Mouse (Mus musculus) cerebellum, adult 11 months (tissue): ENCODE measurements at regions not wholly inside any gene's neighbourhood (a gene's known extent, or its start where the extent isn't known, plus 50 kb on each side); places are given as distances from the start of the nearest gene placed in this dataset.

Source experiments
- DNase-seq: peaks from one replicate; pipeline ENCODE4 v3.0.0; 2022

DNA sequence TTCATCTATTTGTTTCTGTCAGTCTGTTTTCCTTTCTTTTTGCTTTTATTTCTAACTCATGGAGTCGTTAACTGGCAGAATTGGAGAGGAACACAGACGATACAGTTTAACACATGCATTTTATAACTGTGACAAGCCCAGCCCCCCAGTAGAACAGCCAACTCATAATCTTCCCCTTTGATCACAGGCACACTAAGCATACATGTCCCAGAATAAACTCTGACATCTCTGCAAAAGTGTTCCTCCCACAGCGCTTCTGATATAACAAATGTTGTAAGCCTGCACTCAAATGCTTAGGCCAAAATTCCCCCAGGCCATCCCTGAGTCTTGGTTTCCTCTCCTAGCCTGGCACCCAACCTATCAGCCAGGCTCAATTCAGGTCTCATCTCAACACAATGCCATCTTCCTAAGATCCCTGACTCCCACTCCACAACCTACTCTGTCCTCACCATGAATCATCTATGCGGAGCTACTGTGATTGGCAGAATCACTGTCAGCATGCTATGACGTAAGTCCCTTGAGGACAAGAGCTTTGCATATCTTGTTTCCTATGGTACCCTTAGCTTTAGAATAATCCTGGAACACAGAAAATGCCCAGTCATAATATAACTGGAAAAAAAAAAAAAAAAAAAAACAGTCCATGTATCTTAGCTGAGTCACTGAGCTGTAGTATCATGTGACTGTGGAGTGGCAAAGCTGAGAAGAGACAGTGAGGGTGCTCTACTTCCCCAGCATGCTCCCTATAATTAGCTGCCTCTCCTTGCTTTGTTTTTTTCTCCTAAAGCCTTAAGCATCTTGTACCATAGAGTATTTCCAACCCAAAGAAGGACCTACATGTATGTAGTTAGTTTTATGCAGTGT, 146.7 kb downstream of the Plk2 start:
- no peak for DNase-seq

DNA sequence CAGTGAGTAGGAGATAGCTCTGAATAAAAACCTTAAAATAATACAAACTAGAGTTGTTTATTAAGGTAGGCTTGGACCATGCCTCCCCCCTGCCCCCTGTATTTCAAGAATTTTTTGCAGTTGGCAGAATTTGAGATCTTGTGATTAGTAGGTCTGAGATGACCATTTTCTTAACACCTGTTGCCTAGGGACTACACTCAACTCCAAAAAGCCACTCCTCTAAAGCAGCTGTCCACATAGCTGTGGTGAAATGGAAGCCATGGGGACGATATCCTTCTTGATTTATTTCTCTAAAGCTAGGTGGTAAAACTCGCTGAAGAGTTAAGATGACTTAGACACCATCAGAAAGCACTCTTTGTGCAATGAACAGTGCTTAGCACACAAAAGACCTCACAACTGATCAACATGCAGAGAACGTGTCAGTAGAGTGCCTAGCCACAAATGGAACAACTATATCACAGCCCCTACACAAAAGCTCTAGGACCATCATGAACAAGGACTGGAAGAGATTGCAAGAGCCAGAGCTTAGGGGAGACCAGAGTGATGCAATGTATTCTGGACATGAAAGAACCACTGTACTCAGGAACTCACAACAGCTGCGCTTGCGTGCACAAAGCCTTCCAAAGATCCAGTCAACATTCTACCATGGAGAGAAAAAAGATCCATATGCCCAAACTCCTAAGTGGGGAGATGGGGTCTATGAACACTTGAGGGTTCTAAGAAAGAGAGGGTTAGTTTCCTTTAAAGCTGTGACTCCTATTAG, 147.6 kb downstream of the Plk2 start:
- no peak for DNase-seq

DNA sequence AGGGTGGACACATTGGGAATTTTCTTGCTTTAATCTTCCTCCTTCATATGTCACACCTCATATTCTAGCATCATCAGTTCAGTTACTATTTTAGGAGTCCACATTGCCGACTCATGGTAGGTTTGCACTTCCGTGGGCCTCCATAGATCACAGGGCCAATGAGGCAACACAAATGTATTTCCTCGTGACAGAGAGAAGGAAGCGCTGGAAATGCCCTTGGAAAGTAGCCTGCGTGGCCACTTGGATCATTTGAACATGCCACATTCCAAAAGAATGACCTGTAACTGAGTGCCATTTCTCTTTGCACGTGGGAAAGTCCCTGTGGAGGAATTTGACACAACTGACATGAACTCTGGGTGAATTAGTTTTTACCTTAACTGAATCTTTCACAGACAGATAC, 150.6 kb downstream of the Plk2 start:
- DNase-seq = no peak

DNA sequence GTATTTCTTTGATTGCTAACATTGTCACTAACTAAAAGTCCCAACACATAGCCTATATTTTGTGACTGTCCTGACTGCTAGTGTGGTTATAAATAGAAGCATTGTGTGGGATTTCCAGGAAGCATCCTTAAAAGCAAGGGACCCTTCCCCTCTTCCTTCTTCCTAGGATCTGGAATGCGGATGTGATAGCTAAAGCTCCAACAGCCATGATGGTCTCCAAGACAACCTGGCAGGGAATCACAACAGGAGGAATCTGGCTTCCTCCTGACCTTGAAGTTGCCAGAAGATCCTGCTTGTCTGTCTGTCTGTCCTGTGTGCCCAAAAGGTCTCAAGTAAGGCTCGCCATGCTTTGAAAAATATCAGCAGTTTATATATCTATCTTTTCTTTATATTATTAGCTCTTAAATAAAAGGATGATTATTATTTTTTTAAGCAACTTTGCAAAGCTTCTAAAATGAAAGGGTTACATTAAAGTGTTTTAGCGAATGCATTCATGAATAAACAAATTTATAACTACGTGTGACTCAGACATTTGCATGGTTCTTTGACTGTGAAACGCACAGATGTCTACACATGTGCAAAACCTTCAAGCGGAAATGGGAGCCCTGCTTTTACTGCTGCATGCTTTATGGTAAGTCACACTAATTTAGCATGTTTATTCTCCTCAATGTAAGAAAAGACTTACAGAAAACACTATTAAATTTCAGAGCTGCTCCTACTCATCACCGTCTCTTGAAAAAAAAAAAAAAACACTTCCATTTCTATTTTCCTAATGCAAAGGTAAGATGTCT, 160.9 kb downstream of the Plk2 start:
- no peak for DNase-seq

DNA sequence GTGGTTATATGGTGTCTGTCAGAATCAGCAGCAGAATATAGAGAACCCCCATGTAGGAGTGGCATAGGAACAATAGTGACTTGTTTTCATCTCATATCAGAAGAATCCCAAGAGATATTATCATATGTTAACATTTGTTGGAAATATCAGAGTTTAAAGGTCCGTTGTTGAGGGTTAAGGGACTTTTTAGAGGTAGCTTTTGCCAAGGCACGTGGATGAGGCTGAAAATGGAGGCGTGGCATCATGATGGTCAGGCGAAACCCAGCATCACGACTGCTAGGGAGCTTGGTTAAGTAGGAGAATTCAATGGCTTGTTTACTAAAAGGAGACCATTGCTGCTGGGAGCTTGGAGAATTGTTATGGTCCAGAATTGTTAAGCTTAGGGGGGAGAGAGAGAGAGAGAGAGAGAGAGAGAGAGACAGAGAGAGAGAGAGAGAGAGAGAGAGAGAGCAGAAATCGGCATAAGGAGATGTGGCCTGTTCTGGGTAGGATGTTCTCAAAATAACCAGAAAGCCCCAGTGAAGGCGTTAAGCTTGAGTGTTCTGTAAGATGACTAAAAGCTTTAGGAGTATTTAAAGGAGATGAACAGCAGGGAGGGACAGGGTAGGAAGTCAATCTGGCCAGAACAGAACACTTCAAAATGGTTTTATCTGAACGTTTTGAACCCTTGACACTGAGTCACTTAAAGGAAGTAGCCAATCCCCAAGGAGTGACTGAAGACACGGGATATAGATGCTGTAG, 161.7 kb downstream of the Plk2 start:
- no peak for DNase-seq

DNA sequence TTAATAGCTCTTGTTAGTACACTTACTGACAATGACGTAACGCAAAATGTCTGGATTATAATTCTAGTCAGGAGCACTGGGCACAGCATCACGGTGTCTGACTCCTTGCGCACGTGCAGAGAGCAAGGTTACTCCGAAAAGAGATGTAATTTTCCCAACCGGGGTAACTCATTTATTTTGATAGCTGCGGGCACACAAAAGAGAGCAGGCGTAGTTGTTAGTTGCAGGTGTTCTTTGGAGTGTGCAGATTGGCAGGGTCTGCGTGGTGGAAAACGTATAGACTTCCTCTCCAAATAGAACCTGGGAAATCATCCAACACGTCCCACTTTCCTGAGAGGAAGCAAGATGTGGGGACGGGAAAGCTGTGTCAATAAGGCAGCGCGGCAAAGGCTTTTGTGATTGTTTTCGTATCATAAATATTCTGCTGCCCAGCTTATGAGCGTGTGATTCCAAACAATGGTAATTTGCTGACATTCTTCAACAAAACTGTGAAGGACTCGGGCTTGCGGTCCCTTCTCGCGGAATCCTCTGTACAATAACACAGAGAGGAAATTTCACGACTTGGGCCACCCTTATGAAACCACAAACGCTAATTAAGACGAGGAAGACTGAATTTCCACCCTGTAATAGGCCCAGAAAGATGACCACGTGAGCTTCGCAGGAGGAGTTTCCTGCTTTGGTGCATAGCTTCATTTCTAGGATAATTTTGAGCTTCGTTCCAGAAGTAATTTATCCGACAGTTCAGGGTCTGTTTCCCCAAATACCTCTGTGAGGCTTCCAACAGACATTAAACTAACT, 163.3 kb downstream of the Plk2 start:
- no peak for DNase-seq

DNA sequence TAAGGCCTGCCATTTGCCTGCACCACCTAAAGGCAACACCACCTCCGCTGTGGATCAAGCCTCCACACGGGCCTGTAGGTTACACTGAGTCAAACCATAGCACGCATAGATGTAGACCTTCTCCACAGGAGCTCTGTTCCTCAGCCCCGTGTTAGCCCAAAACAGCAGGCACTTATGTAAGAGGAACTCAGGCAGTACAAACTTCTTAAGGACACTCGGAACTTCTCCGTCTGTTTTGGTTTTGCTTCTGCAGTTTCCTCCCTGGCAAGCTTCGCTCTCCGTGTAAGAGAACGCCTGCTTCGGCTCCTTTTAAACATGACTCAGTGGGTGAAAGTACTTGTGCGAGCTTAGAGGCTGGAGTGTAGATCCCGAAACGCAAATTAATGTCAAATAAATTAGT, 165.7 kb downstream of the Plk2 start:
- DNase-seq = no peak

DNA sequence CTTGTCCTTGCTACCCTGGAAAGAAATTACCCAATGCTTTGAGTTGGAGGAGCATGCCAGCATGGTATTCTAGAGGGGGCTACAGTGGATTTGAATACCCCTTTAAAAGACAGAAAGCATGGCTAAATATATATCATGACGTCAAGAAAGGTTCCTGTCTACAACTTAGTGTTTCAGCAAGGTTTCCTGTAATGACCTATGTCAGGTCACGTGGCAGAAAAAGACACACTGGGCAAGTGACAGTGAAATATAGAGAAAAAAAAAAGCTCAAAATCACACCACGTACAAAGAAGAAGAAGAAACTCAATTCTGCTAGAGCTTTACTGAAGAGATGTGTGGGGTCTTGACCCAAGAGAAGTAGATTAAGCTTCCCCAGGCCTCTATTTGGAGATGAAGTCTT, 167.7 kb downstream of the Plk2 start:
- no peak for DNase-seq

DNA sequence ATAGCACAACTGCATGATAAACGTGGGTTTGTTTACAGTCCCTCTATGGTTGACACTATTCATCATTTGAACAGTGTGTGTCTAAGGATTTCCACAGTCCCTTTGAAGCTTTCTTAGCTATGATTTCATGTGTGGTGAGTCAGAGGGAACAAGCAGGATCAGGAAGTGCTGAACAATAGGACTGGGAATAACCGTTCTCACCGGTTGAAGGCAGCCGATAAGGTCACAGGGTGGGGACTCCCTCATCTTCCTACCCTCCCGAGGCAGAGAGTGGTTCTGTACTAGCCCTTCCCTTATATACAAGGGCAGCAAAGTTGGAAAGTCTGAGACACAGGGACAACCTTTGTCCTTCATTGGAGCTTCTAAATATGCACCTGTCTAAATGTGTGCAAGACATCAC, 168.1 kb downstream of the Plk2 start:
- no peak for DNase-seq

DNA sequence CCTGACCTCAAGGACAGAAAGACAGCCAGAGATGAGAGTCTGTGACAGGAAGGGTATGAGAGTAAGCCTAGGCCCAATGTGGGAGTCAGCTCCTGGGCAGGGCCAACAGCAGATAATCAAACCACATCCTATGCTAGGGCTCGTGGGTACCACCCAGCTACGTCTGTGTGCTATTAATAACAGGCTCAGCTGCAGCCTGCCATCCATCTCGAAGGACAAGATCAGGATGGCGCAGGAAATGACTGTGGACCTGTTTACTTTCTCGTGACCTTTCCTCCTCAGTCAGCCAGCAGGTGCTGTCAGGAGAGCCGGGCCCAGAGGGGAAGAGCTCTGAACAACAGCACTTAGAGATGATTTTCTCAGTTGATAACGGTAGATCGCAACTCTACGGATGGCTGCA, 169.1 kb downstream of the Plk2 start:
- no peak for DNase-seq

DNA sequence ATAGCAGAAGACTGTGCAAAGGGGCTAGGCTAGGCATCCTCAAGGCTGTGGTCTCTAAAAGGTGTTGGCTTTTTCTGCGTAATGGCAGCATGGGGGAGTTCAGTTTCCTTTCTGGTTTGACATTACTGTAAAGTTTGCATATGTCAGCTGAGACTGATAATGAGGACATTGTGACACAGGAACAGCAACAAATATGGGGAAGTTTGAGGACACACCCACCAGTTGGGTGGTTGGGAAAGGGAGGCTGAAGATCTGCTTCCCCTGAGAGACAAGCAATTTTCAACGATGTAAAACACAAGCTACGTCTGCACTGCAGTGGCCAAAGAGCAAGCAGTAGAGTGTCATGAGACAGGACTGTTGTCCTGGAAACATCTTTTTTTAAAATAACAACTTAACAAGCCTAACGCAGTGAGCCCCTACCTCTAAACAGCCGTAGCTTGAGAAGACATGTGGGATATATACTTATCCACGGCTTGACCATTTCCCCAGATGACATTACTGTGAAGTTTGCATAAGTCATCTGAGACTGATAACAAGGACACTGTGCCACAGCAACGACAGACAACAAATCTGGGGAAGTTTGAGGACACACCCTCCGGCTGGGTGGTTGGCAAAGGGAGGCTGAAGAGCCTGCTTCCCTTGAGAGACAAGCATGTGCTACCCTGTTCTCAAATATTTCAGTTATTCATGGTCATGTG, 173.8 kb downstream of the Plk2 start:
- no peak for DNase-seq

DNA sequence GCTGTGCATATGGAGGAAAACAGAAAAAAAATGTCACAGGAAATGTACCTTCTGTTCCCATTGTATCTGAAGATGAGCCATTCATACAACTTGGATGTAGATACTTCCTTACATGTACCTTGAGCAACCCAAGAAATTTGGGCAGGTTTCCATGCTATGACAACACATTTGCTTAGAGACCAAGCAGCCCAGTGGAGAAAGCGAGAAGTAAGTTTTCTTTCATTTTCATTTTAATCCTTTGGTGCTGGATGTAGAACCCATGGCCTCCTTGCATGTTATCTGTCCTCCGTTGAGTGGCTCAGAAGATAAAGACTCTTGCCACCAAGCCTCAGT, 174.3 kb downstream of the Plk2 start:
- no peak for DNase-seq

DNA sequence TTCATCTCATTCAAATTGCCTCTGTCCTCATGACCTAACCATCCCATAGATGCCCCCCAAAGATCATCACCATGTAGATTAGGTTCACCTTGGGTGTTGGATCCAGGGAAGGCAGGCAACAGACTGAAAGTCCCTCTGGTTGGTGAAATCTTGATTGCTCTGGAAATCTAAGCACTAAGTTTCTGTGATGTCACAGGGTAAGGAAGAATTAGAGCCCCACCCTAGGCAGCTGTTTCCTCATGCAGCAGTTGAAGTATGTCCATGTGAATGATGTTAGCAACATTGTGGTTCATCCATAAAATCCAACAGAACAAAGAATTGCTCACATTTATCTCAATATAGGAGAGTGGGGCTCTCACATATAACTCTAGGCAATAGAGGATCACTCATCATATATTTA, 175.5 kb downstream of the Plk2 start:
- DNase-seq = no peak

DNA sequence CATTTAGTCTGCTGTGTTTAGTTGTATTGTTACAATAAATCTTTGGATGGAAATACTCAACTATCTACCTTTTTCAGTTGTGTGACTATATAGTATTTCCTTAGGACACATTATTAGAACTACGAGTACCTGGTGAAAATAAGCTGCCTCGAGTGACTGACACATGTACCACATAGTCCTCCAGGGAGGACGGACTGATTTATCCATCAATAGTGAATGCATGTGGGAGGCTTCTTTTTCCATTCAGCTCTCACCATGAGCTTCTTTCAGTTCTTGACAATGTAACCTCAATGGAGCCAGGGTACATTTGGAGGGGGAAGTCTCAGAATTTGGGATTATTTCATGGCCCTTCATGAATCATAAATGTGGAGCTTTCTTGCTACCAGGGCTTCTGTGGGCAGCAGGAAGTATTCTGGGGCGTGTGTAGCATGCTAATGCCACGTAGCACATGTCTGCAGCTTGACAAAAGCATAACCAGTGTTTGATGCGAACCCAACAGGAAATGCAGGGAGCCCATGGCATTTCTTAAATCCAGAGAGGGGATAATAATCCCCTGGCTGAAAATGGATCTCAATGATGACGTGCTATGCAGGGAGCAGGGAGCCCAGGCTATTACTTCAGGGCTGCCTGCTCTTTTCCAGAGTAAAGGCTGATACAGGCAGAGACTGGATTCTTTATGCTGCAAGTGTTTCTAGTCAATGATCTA, 178.7 kb downstream of the Plk2 start:
- DNase-seq = no peak

DNA sequence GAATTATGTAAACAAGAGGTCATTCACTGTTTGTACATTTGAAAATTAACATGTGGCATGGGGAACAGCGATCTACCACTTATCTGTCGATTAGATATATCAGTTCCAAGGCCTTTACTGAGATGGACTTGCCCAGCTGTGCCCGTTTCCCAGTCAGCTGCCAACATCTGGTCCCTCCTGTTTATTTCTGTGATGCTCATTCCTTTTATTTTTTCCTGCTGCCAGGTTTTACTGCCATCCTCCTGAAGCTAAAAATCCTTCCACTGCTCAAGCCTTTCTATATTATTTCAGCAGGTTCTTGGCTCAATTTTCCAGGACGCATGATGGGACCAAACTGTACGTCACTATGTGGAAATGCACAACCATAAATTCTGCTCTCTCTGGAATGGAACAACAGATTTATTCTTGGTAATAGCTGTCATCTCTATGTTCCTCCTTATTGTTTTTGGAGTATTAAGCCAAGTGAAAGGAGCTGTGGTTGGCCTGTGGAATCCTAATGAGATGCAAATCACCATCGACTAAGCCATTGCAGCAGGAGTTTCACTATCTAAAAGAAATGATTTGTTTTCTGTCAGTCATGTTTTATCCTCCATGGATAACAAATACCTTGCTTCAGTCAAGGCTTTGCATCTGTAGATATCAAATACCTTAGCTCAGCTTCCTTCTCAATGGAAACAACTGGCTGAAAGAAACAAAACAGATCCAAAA, 180.1 kb downstream of the Plk2 start:
- DNase-seq = no peak

DNA sequence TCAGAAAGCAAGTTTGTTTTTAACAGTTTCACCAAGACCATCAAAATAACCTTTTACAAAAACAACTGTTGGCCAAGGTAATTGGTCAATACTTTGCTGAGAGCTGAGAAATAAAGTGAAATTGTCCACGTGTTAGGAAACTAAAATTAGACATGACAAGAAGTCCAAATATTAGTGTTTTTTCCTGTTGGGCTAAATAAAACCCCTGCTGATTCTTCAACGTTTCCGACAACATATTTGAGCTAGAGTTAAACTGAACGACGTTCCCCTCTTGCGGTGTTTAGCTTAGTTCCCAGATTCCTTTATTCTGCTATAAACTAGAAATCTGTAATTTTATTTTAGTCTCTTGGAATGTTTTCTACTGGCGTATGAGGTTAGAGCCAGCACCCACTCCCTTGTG, 183.3 kb downstream of the Plk2 start:
- DNase-seq = no peak

DNA sequence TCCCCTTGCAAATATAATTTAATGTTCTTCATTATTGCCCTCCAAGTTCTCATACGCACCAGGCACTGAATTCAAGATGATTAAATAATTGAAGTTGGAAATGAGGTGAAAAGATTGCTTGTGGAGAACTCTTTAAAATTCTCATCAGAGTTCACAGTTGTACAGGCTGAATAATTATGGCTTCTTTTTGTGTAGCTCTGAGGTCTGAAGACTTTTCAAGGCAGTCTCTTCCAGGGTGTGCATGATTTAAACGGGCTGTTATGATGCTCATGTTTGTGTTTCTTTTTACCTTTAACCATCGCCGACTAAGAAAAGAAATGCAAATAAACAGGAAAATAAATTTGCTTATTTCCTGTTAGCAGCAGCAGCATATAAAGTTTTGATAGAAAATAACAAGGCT, 185.3 kb downstream of the Plk2 start:
- no peak for DNase-seq

DNA sequence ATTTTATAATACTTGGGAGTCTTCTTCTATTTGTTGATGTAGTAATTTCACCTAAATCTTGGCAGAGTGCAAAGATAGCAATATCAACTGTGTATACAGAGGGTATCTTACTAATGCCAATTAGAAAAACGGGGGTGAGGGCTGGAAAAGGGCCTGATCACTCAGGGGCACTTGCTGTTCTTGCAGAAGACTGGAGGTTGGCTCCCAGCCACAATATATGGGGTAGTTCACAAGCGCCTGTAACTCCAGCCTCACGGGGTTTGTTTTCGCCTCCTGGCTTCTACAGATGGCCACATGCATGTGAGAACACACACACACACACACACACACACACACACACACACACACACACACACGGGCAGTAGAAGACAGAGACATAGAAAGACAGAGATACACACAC, 185.7 kb downstream of the Plk2 start:
- no peak for DNase-seq

DNA sequence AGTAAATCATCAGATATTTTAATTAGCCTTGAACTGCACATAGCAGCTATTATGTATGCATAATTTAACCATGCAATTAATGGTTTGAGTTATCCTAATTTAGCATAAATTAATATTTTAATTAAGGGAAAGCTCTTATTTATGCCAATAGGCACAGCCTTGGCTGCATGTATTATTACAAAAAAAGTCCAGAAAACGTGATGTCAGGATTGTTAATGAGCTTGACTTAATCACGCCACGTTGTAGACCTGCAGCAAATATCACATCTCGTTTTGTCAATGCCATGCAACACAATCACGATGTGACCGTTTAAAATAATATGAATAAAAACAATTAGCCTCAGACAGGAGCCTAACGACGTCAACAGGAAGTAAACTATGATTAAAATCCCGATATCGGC, 189.9 kb downstream of the Plk2 start:
- DNase-seq = no peak

DNA sequence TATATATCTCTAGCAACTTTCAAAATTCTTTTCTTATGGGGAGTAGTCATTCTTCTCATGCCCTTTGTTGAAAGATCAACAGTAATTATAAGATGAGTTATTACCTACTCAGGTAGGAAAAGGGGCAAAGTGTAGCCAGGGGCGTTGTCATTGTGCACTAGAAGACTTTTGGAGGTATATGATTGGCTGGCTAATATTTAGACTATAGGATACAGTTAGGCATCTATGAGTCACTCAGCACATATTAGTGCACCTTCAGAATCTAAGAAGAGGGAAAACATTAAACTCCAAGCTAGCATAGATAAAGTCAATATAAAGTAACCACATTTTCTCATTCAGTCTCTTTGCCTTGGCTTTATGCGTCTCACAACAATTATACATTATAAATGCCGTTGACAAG, 199.8 kb downstream of the Plk2 start:
- no peak for DNase-seq
